Mouse (Mus musculus) adipocyte (in vitro differentiated cells): Measurements from ENCODE around the gene Usp8.
A peak's percentile ranks its signal among the peaks of the same experiment; 100 is the strongest.

Experiments
- DNase-seq: peaks from one replicate; pipeline ENCODE4 v3.0.0-alpha.2; 2016; ENCODE audit warnings: low spot score

Gene Usp8

DNA sequence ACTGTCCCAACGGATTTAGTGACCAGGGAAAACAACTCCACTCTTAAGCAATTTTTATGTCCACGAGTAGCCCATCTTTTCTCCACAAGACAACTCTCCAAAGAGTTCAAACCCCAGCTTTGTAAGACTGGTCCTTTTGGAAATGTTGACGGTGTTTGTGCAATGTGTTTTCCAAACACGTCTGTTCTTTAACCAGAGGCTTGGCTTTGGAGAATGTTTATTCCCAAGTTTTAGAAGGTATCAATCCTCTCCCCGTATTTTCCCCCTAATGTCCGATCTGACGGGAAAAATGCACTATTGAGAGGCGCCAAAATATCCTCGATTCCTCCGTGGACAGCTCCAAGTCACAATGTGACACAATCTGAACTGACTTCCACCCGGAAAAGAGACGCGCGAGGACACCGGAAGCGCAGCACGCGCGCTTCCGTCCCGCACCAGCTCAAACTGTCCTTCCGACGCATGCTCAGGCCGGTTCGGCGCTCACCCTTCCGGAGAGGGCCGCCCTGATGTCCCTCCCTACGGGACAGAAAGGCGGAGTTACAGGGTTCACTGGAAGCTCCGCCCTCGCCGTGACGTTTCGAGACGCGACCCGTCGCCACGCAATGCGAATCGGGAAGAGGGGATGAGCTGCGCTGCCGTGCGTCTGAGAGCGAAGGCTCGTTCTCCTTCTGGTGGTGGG lies at the start of gene Usp8:
Gene Usp8 (plus strand): TSS at position 570 of the 679 bp plus-strand sequence.
- DNase-seq, result peak; percentile 99

DNA sequence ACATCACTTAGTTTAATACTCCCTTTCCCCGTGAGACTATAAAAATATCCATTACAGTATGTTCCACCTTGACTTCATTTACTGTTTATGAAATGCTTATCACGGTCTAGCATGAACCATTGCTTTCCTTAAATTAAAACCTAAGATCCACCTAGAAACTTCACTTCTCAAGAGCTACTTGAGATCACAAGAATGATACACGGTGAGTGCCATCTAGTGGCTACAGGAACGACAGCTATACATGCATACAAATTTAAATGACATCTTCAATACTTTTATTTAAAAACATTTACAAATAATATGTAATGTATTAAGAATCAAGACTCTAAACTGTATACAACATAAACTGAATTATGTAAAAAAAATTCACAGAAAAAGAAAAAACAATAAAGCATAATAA lies 43.6 kb upstream of the Usp8 start:
- DNase-seq, result peak; percentile 62

DNA sequence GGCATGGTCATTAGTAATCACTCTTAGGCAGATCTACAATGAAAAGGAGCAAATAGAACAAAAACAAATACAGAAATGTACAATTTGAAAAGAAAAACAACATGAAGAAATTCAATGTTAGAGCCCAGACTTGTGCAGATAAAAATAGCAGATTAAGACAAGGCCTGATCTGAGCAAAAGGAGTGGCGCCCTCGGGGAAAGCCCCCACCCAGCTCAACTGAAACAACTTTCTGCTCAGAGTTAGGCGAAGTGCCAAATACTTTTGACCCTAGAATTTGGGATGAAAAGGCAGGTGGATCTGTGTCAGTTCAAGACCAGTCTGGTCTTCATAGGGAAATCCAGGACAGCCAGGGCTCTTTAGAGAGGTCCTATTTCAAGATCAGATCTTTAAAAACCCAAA lies 41.1 kb upstream of the Usp8 start:
- DNase-seq, result no peak

DNA sequence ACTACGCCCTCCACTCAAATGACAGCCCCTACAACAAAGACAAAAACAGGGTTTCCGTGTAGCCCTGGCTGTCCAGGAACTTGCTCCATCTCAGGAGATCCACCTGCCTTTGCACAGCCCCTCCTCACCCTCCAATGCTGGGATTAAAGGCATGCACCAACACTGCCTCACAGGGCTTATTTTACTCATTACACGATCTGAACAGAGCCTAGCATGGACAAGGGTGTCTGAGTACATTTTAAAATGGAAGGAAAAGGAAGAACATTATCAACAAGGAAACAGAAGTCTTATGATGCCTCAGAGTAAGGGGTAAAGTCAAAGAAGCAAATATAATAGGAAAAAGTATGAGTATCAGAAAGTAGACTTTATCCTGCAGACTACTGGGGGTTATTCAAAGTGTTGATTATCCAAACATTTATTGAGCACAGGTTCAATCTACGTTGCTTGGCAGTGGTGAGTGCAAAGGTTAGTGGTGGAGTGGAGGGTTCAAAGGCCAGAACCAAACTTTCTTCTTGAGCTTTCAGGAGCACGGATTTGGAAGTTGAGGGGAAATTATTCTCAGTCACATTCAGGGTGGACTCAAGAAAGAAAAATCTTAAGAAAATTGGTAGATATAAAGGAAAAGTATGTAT lies 38.4 kb upstream of the Usp8 start:
- DNase-seq, result no peak

DNA sequence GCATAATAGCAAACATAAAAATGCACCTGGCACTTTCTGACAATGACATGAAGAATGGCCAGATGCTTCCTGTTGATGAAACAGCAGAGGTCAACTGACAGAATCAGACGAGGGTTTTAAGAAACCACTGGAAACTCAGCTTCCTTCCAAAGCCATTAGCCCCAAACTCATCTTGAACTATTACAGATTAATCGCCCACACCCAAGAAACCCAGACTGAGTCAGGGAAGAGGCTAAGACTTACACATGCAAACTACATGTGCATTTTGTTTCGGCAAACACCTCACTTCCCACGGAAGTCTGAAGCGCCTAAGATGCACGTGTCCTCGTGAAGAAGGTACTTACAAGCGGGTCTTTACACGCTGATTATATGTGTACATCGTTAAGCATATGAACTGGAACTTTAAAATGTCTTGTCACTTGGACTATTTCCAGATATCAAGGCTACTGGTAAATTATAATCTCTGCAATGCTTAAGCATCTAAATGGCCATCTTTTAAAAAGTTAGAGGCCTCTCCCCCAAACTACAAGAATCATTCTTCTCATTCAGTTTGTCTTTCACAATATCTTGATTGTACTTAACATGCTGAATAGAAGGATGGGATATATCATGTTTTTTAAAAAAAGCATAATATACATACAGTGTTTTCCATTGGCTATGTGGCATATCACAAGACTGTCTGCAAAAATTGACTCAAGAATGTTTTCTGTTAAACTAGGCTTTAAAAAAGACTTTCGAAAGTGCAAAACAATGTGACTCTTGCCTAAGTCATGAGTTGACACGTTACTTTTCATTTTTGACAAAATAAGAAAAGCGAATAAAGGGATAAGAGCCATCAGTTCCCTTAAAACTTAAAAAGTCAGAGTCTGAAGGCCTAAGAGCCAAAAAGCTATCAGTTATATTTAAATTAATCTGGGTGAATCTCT lies 33.5 kb upstream of the Usp8 start:
- DNase-seq, result no peak

DNA sequence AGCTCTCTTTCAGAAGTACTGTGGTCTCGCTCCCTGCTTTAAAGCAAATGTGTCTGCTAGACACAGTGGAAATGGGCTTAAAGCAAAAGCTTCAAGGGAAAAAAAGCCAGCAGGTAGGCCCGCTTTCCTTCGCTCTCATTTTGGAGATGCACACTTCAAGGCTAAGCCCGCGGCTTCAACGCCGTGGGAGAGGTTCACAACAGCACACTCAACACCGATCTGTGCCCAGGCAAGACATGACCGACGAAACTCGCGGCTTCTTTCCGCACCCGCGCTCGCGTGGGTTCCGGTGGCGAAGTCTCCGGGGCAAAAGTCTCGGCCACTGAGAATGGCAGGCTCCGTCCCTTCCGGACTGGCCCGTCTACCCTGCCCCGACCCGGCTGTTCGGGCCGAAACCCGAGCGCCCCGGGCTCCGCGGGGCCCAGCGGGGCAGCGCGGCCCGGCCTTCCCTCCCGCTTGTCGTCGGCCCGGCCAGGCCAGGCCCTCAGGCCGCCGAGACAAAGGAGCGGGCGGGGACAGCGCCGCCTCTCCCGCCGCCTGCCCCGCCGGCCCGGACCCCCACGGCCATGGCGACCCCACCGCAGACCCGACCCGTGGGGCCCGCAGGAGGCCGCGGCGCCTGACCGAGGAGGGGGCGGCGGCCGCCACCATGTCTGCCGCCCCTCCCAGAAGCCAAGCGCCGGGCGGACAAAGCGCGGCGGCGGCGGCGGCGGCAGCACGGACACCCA lies 32.5 kb upstream of the Usp8 start:
- peak; percentile 68 for DNase-seq

DNA sequence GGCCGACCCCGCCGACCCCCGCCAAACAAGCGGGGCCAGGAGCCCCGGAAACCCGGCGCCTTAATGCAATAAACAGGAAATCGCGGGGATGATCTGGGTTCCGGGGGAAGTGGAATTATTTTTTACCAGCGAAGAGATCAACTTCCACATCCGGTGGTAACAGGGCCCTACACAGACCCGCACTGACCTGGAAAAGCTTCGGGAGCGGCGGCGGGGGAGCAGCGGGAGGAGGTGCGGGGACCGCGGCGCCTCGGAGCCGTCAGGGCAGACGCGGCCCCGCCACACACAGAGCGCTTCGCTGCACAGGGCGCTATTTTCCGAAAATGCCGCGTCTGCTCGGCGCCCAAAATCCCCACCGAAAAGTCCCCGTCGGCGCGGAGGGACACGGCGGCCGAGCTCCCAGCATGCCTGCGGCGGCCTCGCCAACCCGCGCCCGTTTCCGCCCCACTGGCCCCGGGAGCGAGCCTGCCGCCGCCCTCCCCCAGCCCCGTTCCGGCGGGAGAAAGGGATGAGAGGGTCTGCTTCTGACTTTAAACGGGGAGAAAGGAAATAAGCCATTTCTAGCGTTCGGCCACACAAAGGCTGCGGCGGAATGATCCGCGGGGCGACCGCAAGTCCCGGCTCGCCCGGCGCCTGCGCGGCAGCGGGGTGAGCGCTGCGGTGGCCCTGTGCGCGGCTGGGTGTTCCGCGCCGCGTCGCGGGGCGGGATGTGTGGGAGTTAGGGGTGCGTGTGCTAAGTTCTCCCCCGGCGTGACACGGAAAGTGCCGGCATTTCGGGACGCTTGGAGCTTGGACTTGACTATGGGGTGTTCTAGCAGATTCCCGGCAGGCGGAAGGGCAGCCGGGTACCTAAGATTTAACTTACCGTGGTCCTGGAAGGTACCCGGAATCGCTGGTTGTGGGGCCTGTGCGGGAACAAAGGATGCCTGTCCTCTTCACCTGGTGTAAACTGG lies 31.7 kb upstream of the Usp8 start:
- DNase-seq, result peak; percentile 86

DNA sequence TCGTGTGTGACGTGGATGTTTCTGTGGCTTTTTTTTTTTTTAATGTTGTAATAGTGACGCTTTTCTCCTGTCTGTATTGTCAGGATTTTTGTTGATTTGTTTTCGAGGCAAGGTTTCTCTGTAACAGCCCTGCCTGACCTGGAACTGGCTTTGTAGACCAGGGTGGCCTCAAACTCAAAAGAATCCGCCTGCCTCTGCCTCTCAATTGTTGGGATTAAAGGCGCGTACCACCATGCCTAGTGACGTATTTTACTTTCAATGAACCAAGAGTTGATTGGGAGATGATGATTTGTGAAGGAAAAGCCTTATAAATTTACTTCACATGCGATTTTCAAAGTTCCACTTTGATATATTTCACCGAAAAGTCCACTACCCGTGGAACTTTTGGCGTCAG lies 31.0 kb upstream of the Usp8 start, which contains the start of gene Gabpb1:
Gene Gabpb1 (minus strand): TSS at position 216 of the 394 bp plus-strand sequence.
- DNase-seq, result no peak

DNA sequence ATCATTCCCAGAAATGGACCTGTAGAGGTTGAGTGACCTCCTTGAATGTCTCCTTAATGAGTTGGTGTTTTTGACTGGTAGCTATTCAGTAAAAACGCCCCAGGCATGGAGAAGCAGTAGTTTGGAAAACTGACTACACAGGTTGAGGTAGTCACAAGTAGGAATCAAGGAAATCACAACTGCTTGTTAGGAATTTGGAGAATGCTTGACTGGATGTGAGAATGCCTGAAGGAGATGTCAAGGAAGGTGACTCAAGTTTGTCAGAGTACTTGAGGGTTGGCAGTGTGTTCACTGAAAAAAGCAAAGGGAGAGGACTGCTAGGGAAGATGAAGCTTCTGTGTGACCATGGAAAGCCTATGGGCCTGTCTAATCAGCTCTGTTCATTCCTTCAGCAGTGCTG lies 29.8 kb upstream of the Usp8 start:
- no peak for DNase-seq

DNA sequence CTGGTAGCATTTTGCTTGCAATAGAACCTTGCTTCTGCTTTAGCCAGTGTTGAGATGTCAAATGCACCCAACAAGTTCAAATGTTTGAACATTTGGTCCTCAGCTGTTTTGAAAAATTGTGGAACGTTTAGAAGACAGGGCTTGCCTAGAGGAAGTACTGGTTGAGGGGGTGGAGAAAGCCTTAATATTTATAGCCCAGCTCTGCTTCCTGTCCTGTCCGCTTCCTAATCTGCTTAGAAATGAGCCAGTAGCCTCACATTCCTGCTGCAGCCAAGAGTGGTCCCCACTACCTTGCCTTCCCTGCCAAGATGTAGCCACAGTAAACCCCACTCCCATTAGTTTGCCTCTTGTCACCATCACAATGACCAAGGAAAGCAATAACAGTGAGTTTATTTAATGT lies 24.8 kb upstream of the Usp8 start:
- DNase-seq, result no peak

DNA sequence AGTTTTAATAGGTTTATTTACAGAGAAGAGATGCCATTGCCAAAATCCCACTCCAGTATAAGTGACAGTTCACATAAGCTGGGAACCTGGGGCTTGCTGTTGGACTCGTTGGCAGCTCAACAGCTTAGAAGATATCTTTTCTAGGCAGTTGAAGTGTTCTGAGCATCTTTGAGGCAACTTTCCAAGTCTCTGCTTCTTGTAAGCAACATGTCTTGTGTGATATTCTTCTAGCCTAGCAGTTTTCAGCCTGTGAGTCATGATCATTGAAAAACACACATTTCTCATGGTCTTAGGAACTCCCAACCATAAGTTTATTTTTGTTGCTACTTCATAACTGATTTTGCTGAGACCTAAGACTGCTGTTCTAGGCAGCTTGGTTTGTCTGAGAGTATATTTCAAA lies 24.2 kb upstream of the Usp8 start:
- DNase-seq, result no peak

DNA sequence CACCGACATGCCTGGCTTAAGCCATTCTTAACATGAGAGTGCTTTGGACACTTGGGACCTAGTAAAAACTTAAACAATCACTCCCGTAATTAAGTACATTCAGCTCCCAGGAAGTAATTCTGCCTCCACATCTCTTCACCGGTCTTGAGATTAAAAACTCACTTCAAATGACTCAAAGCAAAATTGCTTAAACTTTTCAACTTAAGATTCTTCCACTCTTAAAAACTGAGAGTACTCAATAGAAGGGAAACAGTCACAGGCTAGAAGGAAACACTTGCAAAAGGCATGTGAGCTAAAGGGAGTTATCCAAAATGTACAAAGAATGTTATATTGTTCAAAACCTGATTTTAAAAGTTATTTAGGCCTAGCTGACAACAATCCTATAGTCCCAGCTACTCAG lies 15.8 kb upstream of the Usp8 start:
- DNase-seq, result no peak

DNA sequence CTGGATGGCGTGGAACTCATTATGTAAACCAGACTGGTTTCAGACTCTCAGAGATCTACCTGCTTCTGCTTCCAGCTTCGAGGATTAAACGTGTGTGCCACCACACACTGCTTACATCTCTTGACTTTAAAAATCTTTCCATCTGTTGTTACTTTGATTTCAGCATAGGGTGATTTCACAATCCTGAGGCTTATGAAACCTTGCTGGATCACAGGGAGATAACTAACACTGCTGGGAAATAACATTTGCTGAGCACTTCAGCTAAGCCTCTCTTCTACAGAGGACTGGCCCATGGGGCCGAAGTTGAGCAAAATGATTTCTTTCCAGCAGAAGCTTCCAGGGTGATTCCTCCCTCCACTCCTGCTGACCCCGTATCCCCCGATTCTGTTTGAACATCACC lies 11.8 kb upstream of the Usp8 start:
- peak; percentile 72 for DNase-seq

DNA sequence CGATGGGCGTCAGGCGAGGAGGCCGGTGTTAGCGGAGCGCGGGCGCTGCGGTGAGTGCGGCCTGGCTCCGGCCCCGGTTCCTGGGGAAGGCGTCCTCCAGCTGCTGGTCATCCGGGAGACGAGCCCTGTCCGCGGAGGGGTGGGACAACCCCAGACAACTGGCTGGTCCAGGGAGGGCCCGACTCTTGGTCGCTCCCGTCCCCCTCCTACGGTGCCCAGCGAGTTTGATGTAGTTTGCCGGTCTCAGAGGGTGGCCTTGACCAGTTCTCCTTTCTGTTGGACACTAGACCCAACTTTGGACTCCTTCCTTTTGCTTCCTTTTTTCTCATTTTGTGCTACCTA lies 281 bp downstream of the Usp8 start:
- DNase-seq, result no peak

DNA sequence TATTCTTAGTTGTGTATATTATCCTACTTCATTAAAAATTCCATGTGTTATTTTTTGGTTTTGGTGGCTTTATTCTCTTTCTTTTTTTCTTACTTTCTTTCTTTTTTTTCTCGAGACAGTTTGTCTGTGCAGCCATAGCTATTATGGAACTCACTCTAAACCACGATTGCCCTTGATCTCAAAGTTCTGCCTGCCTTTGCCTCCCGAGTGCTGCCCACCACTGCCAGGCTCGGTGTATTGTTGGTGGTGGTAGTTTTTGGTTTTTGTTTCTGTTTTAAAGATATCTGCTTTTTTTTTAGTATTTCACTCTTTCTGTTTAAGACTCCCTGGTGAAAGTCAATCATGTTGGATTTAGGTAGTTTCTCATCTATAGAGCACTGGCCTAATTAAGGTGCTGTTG lies 1.2 kb downstream of the Usp8 start:
- DNase-seq, result no peak

DNA sequence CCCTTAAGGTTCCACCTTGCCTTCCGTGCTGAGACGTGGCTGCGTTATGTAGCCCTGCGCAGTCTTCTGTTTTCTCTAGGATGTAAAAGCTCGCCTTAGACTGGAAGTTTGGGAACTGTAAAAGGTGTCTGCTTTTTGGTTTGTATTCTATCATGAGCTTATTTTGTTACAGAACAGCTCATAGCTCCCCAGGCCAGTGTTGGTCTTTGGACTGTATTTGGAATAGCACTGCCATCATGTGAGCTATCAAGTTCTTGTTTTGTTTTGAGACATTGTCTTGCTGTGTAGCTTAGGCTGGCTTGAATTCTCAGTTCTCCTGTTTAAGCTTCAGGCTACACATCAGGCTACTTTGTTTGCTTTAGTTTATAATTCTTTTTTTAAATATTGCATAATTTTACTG lies 5.4 kb downstream of the Usp8 start:
- no peak for DNase-seq

DNA sequence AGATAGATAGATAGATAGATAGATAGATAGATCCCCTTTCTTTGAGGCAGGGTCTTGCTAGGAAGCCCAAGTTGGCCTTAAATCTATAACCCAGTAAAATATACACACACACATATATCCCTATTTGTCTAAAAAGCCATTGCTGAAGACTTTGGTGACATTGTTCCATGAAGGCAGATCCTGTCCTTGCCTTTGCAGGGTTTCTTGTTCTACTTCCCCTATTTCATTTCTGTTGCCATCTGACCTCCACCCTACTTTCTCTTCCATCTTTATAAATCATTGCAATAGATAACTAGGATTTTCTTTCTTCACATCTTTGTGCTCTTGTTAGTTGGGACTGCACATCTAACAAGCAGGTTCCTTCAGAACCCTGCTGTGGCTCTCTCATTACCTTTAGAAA lies 5.8 kb downstream of the Usp8 start:
- no peak for DNase-seq

DNA sequence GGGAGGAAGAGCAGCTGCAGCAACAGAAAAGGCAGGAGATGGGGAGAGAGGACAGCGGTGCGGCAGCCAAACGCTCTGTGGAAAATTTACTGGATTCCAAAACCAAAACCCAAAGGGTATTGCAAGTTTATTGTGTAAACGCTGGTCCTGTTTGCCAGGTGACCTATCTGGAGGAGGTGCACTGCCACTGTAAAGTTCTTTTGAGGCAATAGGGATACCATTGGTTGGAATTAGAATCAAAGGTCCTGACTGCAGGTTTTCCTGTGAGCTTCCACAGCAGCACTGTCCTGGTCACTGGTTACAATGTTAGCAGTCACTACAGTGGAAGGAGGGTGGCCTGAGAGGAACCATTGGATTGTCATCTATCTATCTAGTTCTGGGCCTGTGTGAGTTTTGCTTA lies 22.1 kb downstream of the Usp8 start:
- no peak for DNase-seq

DNA sequence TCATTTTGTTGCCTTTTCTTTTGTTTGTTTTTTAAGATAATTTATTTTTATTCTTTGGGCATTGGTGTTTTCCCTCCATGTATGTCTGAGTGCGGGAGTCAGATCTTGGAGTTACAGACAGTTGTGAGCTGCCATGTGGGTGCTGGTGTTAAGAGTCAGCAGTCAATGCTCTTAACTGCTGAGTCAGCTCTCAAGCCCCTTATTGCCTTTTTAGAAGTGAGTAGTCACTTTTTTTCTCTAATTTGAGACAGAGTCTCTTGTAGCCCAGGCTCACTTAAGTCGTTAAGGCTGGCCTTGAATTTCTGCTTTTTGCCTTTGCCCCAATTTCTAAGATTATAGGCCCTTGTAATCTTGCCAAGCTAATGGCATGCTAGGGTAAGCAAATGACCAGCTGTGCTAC lies 23.4 kb downstream of the Usp8 start:
- DNase-seq, result no peak

DNA sequence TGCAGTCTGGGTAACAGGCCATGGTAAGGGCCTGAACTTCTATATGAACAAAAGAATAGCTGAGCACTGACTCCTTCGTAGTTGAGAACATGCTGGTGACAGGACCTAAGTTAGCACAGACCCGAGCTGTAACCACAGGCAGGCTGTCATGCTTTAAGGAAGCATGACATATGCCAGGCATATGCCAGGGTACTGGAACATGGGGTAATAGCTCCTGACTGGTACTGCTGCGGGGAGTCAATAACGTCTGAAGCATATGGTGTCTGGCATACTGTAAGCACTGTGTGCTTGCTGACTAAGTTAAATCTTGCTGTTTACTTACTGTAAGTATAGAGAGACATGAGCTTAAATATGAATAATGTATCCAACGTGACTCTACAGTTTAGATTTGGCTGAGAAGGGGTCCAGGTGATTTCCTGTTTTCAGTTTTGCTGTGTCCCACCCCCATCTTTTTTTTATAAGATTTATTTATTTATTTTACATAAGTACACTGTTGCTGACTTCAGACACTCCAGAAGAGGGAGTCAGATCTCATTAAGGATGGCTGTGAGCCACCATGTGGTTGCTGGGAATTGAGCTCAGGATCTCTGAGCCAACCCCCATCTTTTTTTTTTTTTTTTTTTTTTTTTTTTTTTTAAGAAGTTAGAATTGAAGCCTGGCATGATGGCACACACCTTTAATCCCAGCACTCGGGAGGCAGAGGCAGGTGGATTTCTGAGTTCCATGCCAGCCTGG lies 28.4 kb downstream of the Usp8 start:
- DNase-seq, result no peak

DNA sequence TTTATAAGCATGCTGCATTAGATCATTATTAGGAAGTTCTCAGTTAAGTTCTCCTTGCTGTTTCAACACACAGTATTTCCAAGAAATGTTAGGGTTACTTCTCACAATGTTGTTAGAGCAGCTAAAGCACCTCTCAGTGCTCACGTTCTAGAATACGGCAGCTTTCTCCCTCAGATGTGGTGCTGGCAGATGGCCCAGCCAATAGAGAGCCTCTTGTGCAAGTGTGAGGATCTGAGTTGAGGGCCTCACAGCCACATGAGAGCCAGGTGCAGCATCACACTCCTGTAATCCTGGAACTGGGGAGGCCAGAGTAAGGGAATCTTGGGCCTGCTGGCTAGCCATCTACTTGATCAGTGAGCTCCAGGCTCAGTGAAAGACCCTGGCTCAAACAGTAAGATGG lies 33.2 kb downstream of the Usp8 start:
- peak; percentile 14 for DNase-seq
